Mouse (Mus musculus) ES-Bruce4 (cell line): Measurements from ENCODE around the gene Itga5.

Experiments used
- CTCF ChIP-seq: IDR thresholded peaks from one replicate; pipeline ENCODE4 v1.8.1; 2011; ENCODE audit warnings: low read depth, low read length
- POLR2A ChIP-seq: IDR thresholded peaks from one replicate; pipeline ENCODE4 v1.8.1; 2011; ENCODE audit warnings: low read length; ENCODE audit not compliant: insufficient read depth

- TF ChIP-seq CTCF (peak; percentile 88), POLR2A (no peak)
These were observed 13.7 kb downstream of the Itga5 start for GRCm38 (mm10) chr15:103352856-103353255.
